Mouse (Mus musculus) heart, embryonic 13.5 days (tissue): ENCODE results near the gene Stat5b. TPM values are rescaled to one million over a fixed set of nuclear protein-coding genes. Genes with fewer than 3 reads are reported as not detected.

Experiments used
- polyA plus RNA-seq: library from polyadenylated mRNA; unstranded; fragments of >200 nt; fragmentation: Nextera tagmentation; extraction: Ambion mirVana; gene quantifications from 2 replicates; pipeline ENCODE4 v1.2.1, GENCODE M21; 2015

The Stat5b gene
- polyA plus RNA-seq, 1 experiment from 2014 or later: 27.0 TPM

Other genes starting within 250 kb of the Stat5b start
- 67.0 and 67.3 TPM in 2 replicates for gene Nkiras2, start 231.5 kb downstream of the Stat5b start, polyA plus RNA-seq
- gene Dnajc7, start 230.6 kb downstream of the Stat5b start, polyA plus RNA-seq: 172 and 191 TPM in 2 replicates
- 0.09 and 0.51 TPM in 2 replicates for gene Zfp385c, start 158.3 kb downstream of the Stat5b start, polyA plus RNA-seq
- gene Dhx58, start 146.5 kb downstream of the Stat5b start, polyA plus RNA-seq: 1.5 and 1.9 TPM in 2 replicates
- gene Kat2a, start 138.3 kb downstream of the Stat5b start, polyA plus RNA-seq: 33.4 and 34.7 TPM in 2 replicates
- 0.21 TPM in 1 of 2 replicates, not detected in the other for gene Hspb9, start 136.9 kb downstream of the Stat5b start, polyA plus RNA-seq
- 13.4 and 13.6 TPM in 2 replicates for gene Rab5c, start 112.5 kb downstream of the Stat5b start, polyA plus RNA-seq
- gene Kcnh4, start 90.8 kb downstream of the Stat5b start, polyA plus RNA-seq: not detected in 2 replicates
- not detected in 2 replicates for gene Hcrt, start 87.8 kb downstream of the Stat5b start, polyA plus RNA-seq
- gene Ghdc, start 79.8 kb downstream of the Stat5b start, polyA plus RNA-seq: 6.0 and 7.2 TPM in 2 replicates
- gene Stat5a, start 8.6 kb upstream of the Stat5b start, polyA plus RNA-seq: 5.2 and 5.9 TPM in 2 replicates
- gene Stat3, start 88.8 kb upstream of the Stat5b start, polyA plus RNA-seq: 41.8 and 42.9 TPM in 2 replicates
- gene Cavin1, start 120.2 kb upstream of the Stat5b start, polyA plus RNA-seq: 348 and 370 TPM in 2 replicates
- 54.9 and 58.1 TPM in 2 replicates for gene Atp6v0a1, start 158.7 kb upstream of the Stat5b start, polyA plus RNA-seq
- gene Naglu, start 219.3 kb upstream of the Stat5b start, polyA plus RNA-seq: 13.5 and 13.7 TPM in 2 replicates
- 0.14 and 0.17 TPM in 2 replicates for gene Hsd17b1, start 227.7 kb upstream of the Stat5b start, polyA plus RNA-seq
- gene Coasy, start 231.8 kb upstream of the Stat5b start, polyA plus RNA-seq: 26.8 and 28.4 TPM in 2 replicates
- gene Mlx, start 236.6 kb upstream of the Stat5b start, polyA plus RNA-seq: 36.3 and 41.6 TPM in 2 replicates
- 21.4 and 26.6 TPM in 2 replicates for gene Psmc3ip, start 244.7 kb upstream of the Stat5b start, polyA plus RNA-seq